Mouse (Mus musculus): ENCODE results near the gene Bpnt1. TPM values are rescaled to one million over a fixed set of nuclear protein-coding genes. Genes with fewer than 3 reads are reported as not detected.

Bpnt1 gene
- polyA plus RNA-seq, 1 experiment from 2014 or later: 75.9 TPM

- Histone ChIP-seq H3K9me3 (replicated peaks; ENCODE audit: control insufficient read depth, low read length) (no peaks in the 10 kb centered on the region), H3K4me3 (replicated peaks; ENCODE audit: low read length) (no peak overlapping the region), H3K4me1 (ENCODE audit: control insufficient read depth, insufficient read depth, low read length) (peaks cover 9% of the 10 kb centered on the region), H3K9ac (ENCODE audit: low read length) (no peak overlapping the region), H3K4me2 (ENCODE audit: low read depth, low read length) (no peak overlapping the region), H3K27ac (ENCODE audit: low read length) (no peak overlapping the region), H3K36me3 (ENCODE audit: control insufficient read depth, insufficient read depth, low read length) (no peaks in the 10 kb centered on the region; the same call in 1 of the 2 replicates), H3K27me3 (ENCODE audit: control insufficient read depth, insufficient read depth, low read length) (no peaks in the 10 kb centered on the region)
- WGBS: 87% methylated on average over 4 of the region's 4 CpGs
- ATAC-seq (ENCODE audit: insufficient read depth, low FRiP score): no peak
These were observed 26.3 kb downstream of the Bpnt1 start for GRCm38 (mm10) chr1:185358211-185358610.

- Histone ChIP-seq H3K4me1 (ENCODE audit: control insufficient read depth, insufficient read depth, low read length) (peaks cover 21% of the 10 kb centered on the region), H3K27me3 (ENCODE audit: control insufficient read depth, insufficient read depth, low read length) (no peaks in the 10 kb centered on the region), H3K9ac (ENCODE audit: low read length) (peak within 1 kb of the TSS; percentile 95), H3K36me3 (ENCODE audit: control insufficient read depth, insufficient read depth, low read length) (no peaks in the 10 kb centered on the region), H3K4me2 (ENCODE audit: low read depth, low read length) (peak within 1 kb of the TSS; percentile 93), H3K4me3 (replicated peaks; ENCODE audit: low read length) (peak within 1 kb of the TSS; percentile 96), H3K9me3 (replicated peaks; ENCODE audit: control insufficient read depth, low read length) (no peaks in the 10 kb centered on the region), H3K27ac (ENCODE audit: low read length) (peak within 1 kb of the TSS; percentile 95)
- peak; percentile 98 for ATAC-seq (ENCODE audit: insufficient read depth, low FRiP score)
- WGBS: under 1% methylated on average over 90 of the region's 92 CpGs
These were observed 30.9 kb downstream of the Bpnt1 start, which contains the start of gene Eprs for GRCm38 (mm10) chr1:185362677-185363520. Gene Eprs, plus strand, starts transcription at chr1:185363044.

GRCm38 (mm10) chr1:185363526-185364182 is 31.7 kb downstream of the Bpnt1 start:
- peak; percentile 41; the same call in 1 of the 2 replicates for ATAC-seq (ENCODE audit: insufficient read depth, low FRiP score)
- Histone ChIP-seq H3K9ac (ENCODE audit: low read length) (peak overlapping the region; percentile 95), H3K4me2 (ENCODE audit: low read depth, low read length) (peak overlapping the region; percentile 93), H3K9me3 (replicated peaks; ENCODE audit: control insufficient read depth, low read length) (no peaks in the 10 kb centered on the region), H3K4me1 (ENCODE audit: control insufficient read depth, insufficient read depth, low read length) (peaks cover 21% of the 10 kb centered on the region), H3K27ac (ENCODE audit: low read length) (peak overlapping the region; percentile 95), H3K36me3 (ENCODE audit: control insufficient read depth, insufficient read depth, low read length) (no peaks in the 10 kb centered on the region), H3K4me3 (replicated peaks; ENCODE audit: low read length) (peak overlapping the region; percentile 96), H3K27me3 (ENCODE audit: control insufficient read depth, insufficient read depth, low read length) (no peaks in the 10 kb centered on the region)
- WGBS: 2% methylated on average over 22 of the region's 22 CpGs

- H3K4me2 ChIP-seq (ENCODE audit: low read depth, low read length): peak overlapping the region; percentile 93
- H3K27ac ChIP-seq (ENCODE audit: low read length): peak overlapping the region; percentile 95
- H3K9ac ChIP-seq (ENCODE audit: low read length): peak overlapping the region; percentile 95
- no peaks in the 10 kb centered on the region for H3K27me3 ChIP-seq (ENCODE audit: control insufficient read depth, insufficient read depth, low read length)
- peak overlapping the region; percentile 96 for H3K4me3 ChIP-seq (replicated peaks; ENCODE audit: low read length)
- H3K36me3 ChIP-seq (ENCODE audit: control insufficient read depth, insufficient read depth, low read length): no peaks in the 10 kb centered on the region
- peaks cover 21% of the 10 kb centered on the region for H3K4me1 ChIP-seq (ENCODE audit: control insufficient read depth, insufficient read depth, low read length)
- WGBS: 36% methylated on average over 6 of the region's 6 CpGs
- no peaks in the 10 kb centered on the region for H3K9me3 ChIP-seq (replicated peaks; ENCODE audit: control insufficient read depth, low read length)
- ATAC-seq (ENCODE audit: insufficient read depth, low FRiP score): no peak
These were observed 32.2 kb downstream of the Bpnt1 start for GRCm38 (mm10) chr1:185364183-185364540.

- H3K27ac ChIP-seq (ENCODE audit: low read length): no peak overlapping the region
- H3K9ac ChIP-seq (ENCODE audit: low read length): no peak overlapping the region
- H3K9me3 ChIP-seq (replicated peaks; ENCODE audit: control insufficient read depth, low read length): no peaks in the 10 kb centered on the region
- peaks cover 12% of the 10 kb centered on the region for H3K4me1 ChIP-seq (ENCODE audit: control insufficient read depth, insufficient read depth, low read length)
- H3K4me2 ChIP-seq (ENCODE audit: low read depth, low read length): no peak overlapping the region
- H3K4me3 ChIP-seq (replicated peaks; ENCODE audit: low read length): no peak overlapping the region
- peaks cover 6% of the 10 kb centered on the region; the same call in 1 of the 2 replicates for H3K36me3 ChIP-seq (ENCODE audit: control insufficient read depth, insufficient read depth, low read length)
- 82% methylated on average over 6 of the region's 6 CpGs for WGBS
- H3K27me3 ChIP-seq (ENCODE audit: control insufficient read depth, insufficient read depth, low read length): no peaks in the 10 kb centered on the region
- no peak for ATAC-seq (ENCODE audit: insufficient read depth, low FRiP score)
These were observed 35.4 kb downstream of the Bpnt1 start for GRCm38 (mm10) chr1:185367383-185367782.

- peaks cover 3% of the 10 kb centered on the region for H3K4me1 ChIP-seq (ENCODE audit: control insufficient read depth, insufficient read depth, low read length)
- no peak overlapping the region for H3K4me3 ChIP-seq (replicated peaks; ENCODE audit: low read length)
- no peaks in the 10 kb centered on the region for H3K27me3 ChIP-seq (ENCODE audit: control insufficient read depth, insufficient read depth, low read length)
- ATAC-seq (ENCODE audit: insufficient read depth, low FRiP score): no peak
- no peak overlapping the region for H3K9ac ChIP-seq (ENCODE audit: low read length)
- H3K27ac ChIP-seq (ENCODE audit: low read length): no peak overlapping the region
- H3K36me3 ChIP-seq (ENCODE audit: control insufficient read depth, insufficient read depth, low read length): peaks cover 18% of the 10 kb centered on the region
- H3K9me3 ChIP-seq (replicated peaks; ENCODE audit: control insufficient read depth, low read length): no peaks in the 10 kb centered on the region
- WGBS: 83% methylated on average over 6 of the region's 6 CpGs
- no peak overlapping the region for H3K4me2 ChIP-seq (ENCODE audit: low read depth, low read length)
These were observed 38.0 kb downstream of the Bpnt1 start for GRCm38 (mm10) chr1:185369979-185370378.

GRCm38 (mm10) chr1:185376390-185376789 is 44.4 kb downstream of the Bpnt1 start:
- Histone ChIP-seq H3K27me3 (ENCODE audit: control insufficient read depth, insufficient read depth, low read length) (no peaks in the 10 kb centered on the region), H3K9ac (ENCODE audit: low read length) (no peak overlapping the region), H3K36me3 (ENCODE audit: control insufficient read depth, insufficient read depth, low read length) (peaks cover 20% of the 10 kb centered on the region), H3K4me2 (ENCODE audit: low read depth, low read length) (no peak overlapping the region), H3K27ac (ENCODE audit: low read length) (no peak overlapping the region), H3K9me3 (replicated peaks; ENCODE audit: control insufficient read depth, low read length) (no peaks in the 10 kb centered on the region), H3K4me3 (replicated peaks; ENCODE audit: low read length) (no peak overlapping the region), H3K4me1 (ENCODE audit: control insufficient read depth, insufficient read depth, low read length) (no peaks in the 10 kb centered on the region)
- no peak for ATAC-seq (ENCODE audit: insufficient read depth, low FRiP score)

GRCm38 (mm10) chr1:185377429-185377828 is 45.5 kb downstream of the Bpnt1 start:
- 81% methylated on average over 2 of the region's 2 CpGs for WGBS
- Histone ChIP-seq H3K27ac (ENCODE audit: low read length) (no peak overlapping the region), H3K4me3 (replicated peaks; ENCODE audit: low read length) (no peak overlapping the region), H3K9ac (ENCODE audit: low read length) (no peak overlapping the region), H3K27me3 (ENCODE audit: control insufficient read depth, insufficient read depth, low read length) (no peaks in the 10 kb centered on the region), H3K4me1 (ENCODE audit: control insufficient read depth, insufficient read depth, low read length) (no peaks in the 10 kb centered on the region), H3K4me2 (ENCODE audit: low read depth, low read length) (no peak overlapping the region), H3K9me3 (replicated peaks; ENCODE audit: control insufficient read depth, low read length) (no peaks in the 10 kb centered on the region), H3K36me3 (ENCODE audit: control insufficient read depth, insufficient read depth, low read length) (peaks cover 27% of the 10 kb centered on the region)
- no peak for ATAC-seq (ENCODE audit: insufficient read depth, low FRiP score)

GRCm38 (mm10) chr1:185401615-185402014 is 69.7 kb downstream of the Bpnt1 start:
- Histone ChIP-seq H3K4me2 (ENCODE audit: low read depth, low read length) (no peak overlapping the region), H3K4me3 (replicated peaks; ENCODE audit: low read length) (no peak overlapping the region), H3K9me3 (replicated peaks; ENCODE audit: control insufficient read depth, low read length) (no peaks in the 10 kb centered on the region), H3K9ac (ENCODE audit: low read length) (no peak overlapping the region), H3K27me3 (ENCODE audit: control insufficient read depth, insufficient read depth, low read length) (no peaks in the 10 kb centered on the region), H3K4me1 (ENCODE audit: control insufficient read depth, insufficient read depth, low read length) (no peaks in the 10 kb centered on the region), H3K27ac (ENCODE audit: low read length) (no peak overlapping the region), H3K36me3 (ENCODE audit: control insufficient read depth, insufficient read depth, low read length) (peaks cover 20% of the 10 kb centered on the region; the same call in 1 of the 2 replicates)
- no peak for ATAC-seq (ENCODE audit: insufficient read depth, low FRiP score)
- 94% methylated on average over 5 of the region's 5 CpGs for WGBS

Measured in stomach, embryonic 16.5 days (tissue).